Mouse (Mus musculus) E14TG2a.4 (cell line): ENCODE measurements around the gene Gm42517.

Experiments
- H3K27me3 ChIP-seq: 2 replicates; pipeline ENCODE4 v1.6.1; 2014; ENCODE audit warnings: low read length, control low read depth; ENCODE audit not compliant: insufficient read depth
- H3K36me3 ChIP-seq: 2 replicates; pipeline ENCODE4 v1.6.1; 2014; ENCODE audit warnings: low read length, control low read depth; ENCODE audit not compliant: insufficient read depth
- H3K4me1 ChIP-seq: replicated peaks from 2 replicates; pipeline ENCODE4 v1.6.1; 2014; ENCODE audit warnings: low read depth, low read length, control low read depth
- H3K4me3 ChIP-seq: replicated peaks from 2 replicates; pipeline ENCODE4 v1.5.1; 2014; ENCODE audit warnings: mild to moderate bottlenecking, low read length
- H3K9me3 ChIP-seq: 2 replicates; pipeline ENCODE4 v1.6.1; 2014; ENCODE audit warnings: low read length, control low read depth
- CTCF ChIP-seq: conservative IDR thresholded peaks from 2 replicates; pipeline ENCODE4 v1.5.1; 2014; ENCODE audit warnings: low read length
- NANOG ChIP-seq: IDR thresholded peaks from 2 replicates; pipeline ENCODE4 v1.6.1; 2014; ENCODE audit warnings: borderline replicate concordance, low read length, mixed read lengths
- POU5F1 ChIP-seq: IDR thresholded peaks from 2 replicates; pipeline ENCODE4 v1.6.1; 2014; ENCODE audit warnings: low read length, borderline replicate concordance

Gm42517 gene

DNA sequence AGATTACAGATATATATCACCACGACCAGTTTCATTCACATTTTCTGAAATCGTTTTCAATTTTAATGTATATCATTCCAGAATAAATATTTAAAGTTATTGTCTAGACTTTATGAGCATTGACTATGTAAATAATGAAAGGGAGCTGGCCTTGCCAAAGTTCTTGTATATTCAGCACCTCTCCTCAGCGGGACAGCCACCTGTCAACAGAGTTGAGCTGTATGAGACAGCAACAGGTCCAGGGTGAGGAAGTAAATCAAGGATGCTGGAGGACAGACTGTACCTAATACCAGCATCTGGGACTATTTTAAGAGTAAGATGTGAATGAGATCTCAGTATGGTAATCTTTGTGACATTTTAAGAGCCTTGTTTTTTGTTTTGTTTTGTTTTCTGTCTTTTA lies 29.7 kb downstream of the Gm42517 start:
- H3K4me1 ChIP-seq = no peaks in the 10 kb centered on the region
- H3K27me3 ChIP-seq = no peaks in the 10 kb centered on the region
- H3K36me3 ChIP-seq = peaks cover 76% of the 10 kb centered on the region
- H3K4me3 ChIP-seq = no peak overlapping the region
- no peaks in the 10 kb centered on the region for H3K9me3 ChIP-seq
- no peak for TF ChIP-seq NANOG
- TF ChIP-seq CTCF = no peak
- TF ChIP-seq POU5F1 = no peak

DNA sequence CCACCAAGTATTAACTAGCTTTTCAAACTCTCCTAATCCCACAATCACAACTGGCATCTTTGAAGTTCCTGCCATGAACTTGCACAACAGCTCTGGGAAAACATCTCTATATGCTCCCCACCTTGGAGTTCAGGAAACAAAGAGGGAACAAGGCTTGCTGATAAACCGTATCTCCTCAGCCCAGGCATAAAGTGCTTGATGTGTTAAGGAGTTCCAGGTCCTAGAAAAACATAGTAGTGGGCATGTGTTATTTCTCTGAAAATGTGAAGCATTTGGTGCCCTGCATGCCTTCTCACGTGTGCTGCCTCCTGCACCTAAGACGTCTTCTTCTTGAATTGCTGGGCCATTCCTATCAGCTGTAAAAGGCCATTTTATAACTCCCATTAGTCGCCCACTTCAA lies 30.3 kb downstream of the Gm42517 start:
- no peaks in the 10 kb centered on the region for H3K27me3 ChIP-seq
- no peak overlapping the region for H3K4me3 ChIP-seq
- no peaks in the 10 kb centered on the region for H3K4me1 ChIP-seq
- no peaks in the 10 kb centered on the region for H3K9me3 ChIP-seq
- H3K36me3 ChIP-seq = peaks cover 82% of the 10 kb centered on the region
- no peak for TF ChIP-seq CTCF
- no peak for TF ChIP-seq NANOG
- no peak for TF ChIP-seq POU5F1

DNA sequence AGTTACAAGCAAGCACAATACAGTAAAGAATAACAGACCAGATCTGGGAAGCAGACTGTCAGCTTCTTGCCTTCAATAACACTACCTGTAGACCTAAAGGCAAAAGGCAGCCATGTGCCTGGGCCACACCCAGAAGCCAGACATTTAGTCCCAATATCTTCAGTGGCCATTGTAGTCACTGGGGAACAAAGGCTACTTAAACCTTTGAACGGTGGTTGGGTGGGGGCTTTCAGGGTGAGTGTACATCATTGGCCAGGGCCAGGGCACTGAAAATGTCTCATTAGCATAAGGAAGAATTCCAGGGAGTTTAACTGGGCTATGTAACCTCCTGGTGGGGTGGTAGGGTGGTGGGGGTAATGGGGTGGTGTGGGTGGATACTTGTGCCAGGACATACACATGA lies 36.7 kb downstream of the Gm42517 start:
- Histone ChIP-seq H3K27me3 (no peaks in the 10 kb centered on the region), H3K4me1 (peaks cover 10% of the 10 kb centered on the region), H3K36me3 (peaks cover 83% of the 10 kb centered on the region), H3K4me3 (no peak overlapping the region), H3K9me3 (no peaks in the 10 kb centered on the region)
- TF ChIP-seq NANOG (no peak), CTCF (no peak)
